Comparison of ENCODE assay signal across 8 mouse cellular contexts in genomic region chr4:145361065-145361464, GRCm38 (mm10). TPM values are rescaled to one million over a fixed set of nuclear protein-coding genes. Genes with fewer than 3 reads are reported as not detected.
DNase-seq lines count a peak whose midpoint lies in the region; ATAC-seq lines count a peak whose summit lies in the region.

No protein-coding gene starts in this region.

- H3K27ac ChIP-seq in heart, embryonic 10.5 days: no peak overlapping the region
- no peak overlapping the region for H3K27ac ChIP-seq in intestine, embryonic 16.5 days (ENCODE audit: low read length)
- no peak overlapping the region for H3K27ac ChIP-seq in forebrain, embryonic 10.5 days

- WGBS in heart, embryonic 10.5 days: 3% methylated on average over 12 of the region's 12 CpGs
- 8% methylated on average over 12 of the region's 12 CpGs for WGBS in intestine, embryonic 16.5 days
- WGBS in forebrain, embryonic 10.5 days: 43% methylated on average over 12 of the region's 12 CpGs

- ATAC-seq in intestine, embryonic 16.5 days: peak; percentile 99

- peak overlapping the region; percentile 41 for H3K4me3 ChIP-seq in heart, embryonic 10.5 days
- H3K4me3 ChIP-seq in intestine, embryonic 16.5 days (ENCODE audit: low read length): 0 out of 2 replicates have a peak overlapping the region, but pooled peaks have one; percentile 1
- no peak overlapping the region for H3K4me3 ChIP-seq in forebrain, embryonic 10.5 days

- no peaks in the 10 kb centered on the region for H3K9me3 ChIP-seq in heart, embryonic 10.5 days
- no peaks in the 10 kb centered on the region for H3K9me3 ChIP-seq in intestine, embryonic 16.5 days (ENCODE audit: control insufficient read depth, low read length)
- H3K9me3 ChIP-seq in forebrain, embryonic 10.5 days: no peaks in the 10 kb centered on the region

- H3K4me1 ChIP-seq in heart, embryonic 10.5 days: no peaks in the 10 kb centered on the region
- H3K4me1 ChIP-seq in intestine, embryonic 16.5 days (ENCODE audit: control insufficient read depth, insufficient read depth, low read length): no peaks in the 10 kb centered on the region
- H3K4me1 ChIP-seq in forebrain, embryonic 10.5 days: no peaks in the 10 kb centered on the region

- 0 out of 2 replicates have a peak overlapping the region, but pooled peaks have one; percentile 14 for H3K4me2 ChIP-seq in intestine, embryonic 16.5 days (ENCODE audit: low read depth, low read length)

- DNase-seq in heart, embryonic 10.5 days (ENCODE audit: low spot score): peak; percentile 81
- DNase-seq in heart, postnatal 4 days: no peak
- peak; percentile 65 for DNase-seq in R1 (ENCODE audit: low read depth, low spot score)
- DNase-seq in neural tube, embryonic 10.5 days (ENCODE audit: extremely low spot score, low spot score): peak; percentile 34
- DNase-seq in cerebellum, postnatal 36 days: no peak
- no peak for DNase-seq in forebrain, embryonic 10.5 days (ENCODE audit: extremely low spot score, low spot score)
- no peak for DNase-seq in cerebellum, postnatal 10 days

- no peaks in the 10 kb centered on the region for H3K36me3 ChIP-seq in heart, embryonic 10.5 days
- no peaks in the 10 kb centered on the region for H3K36me3 ChIP-seq in intestine, embryonic 16.5 days (ENCODE audit: control insufficient read depth, insufficient read depth, low read length)
- no peaks in the 10 kb centered on the region for H3K36me3 ChIP-seq in forebrain, embryonic 10.5 days (replicated peaks)

- no peak overlapping the region for H3K9ac ChIP-seq in intestine, embryonic 16.5 days (ENCODE audit: low read depth, low read length)

- no peaks in the 10 kb centered on the region for H3K27me3 ChIP-seq in heart, embryonic 10.5 days (ENCODE audit: insufficient read depth, poor library complexity, severe bottlenecking)
- no peaks in the 10 kb centered on the region for H3K27me3 ChIP-seq in intestine, embryonic 16.5 days (replicated peaks; ENCODE audit: control insufficient read depth, insufficient read depth, low read length)
- H3K27me3 ChIP-seq in forebrain, embryonic 10.5 days (ENCODE audit: poor library complexity, severe bottlenecking): no peaks in the 10 kb centered on the region

RNA-seq across cellular contexts. Expression of gene Tnfrsf8, which starts 46.1 kb away (rescaled TPM):
- not detected in 2 replicates for polyA plus RNA-seq in heart, embryonic 10.5 days (2016; fragmentation: Nextera tagmentation; extraction: Ambion mirVana)
- under 1 TPM; 0.19 to 0.23 TPM for total RNA-seq in heart, postnatal 4 days (2021)
- 0.04 TPM in 1 of 2 replicates, not detected in the other for polyA plus RNA-seq in intestine, embryonic 16.5 days (2015; fragmentation: Nextera tagmentation; extraction: Ambion mirVana)
- 0.05 TPM in 1 of 2 replicates, not detected in the other for polyA plus RNA-seq in forebrain, embryonic 10.5 days (2016; fragmentation: Nextera tagmentation; extraction: Ambion mirVana)

Comparison
In these comparisons a context has a peak if more than half of its experiments do, and no peak if none do; other contexts are left out.
1. DNase-seq: peak in heart, embryonic 10.5 days (single experiment), R1 (single experiment) and neural tube, embryonic 10.5 days (single experiment); none in heart, postnatal 4 days (single experiment), cerebellum, postnatal 36 days (0 of 2), forebrain, embryonic 10.5 days (single experiment) and cerebellum, postnatal 10 days (0 of 2).